Mouse (Mus musculus): ENCODE measurements around the gene Tmem41b.

Gene Tmem41b

DNA sequence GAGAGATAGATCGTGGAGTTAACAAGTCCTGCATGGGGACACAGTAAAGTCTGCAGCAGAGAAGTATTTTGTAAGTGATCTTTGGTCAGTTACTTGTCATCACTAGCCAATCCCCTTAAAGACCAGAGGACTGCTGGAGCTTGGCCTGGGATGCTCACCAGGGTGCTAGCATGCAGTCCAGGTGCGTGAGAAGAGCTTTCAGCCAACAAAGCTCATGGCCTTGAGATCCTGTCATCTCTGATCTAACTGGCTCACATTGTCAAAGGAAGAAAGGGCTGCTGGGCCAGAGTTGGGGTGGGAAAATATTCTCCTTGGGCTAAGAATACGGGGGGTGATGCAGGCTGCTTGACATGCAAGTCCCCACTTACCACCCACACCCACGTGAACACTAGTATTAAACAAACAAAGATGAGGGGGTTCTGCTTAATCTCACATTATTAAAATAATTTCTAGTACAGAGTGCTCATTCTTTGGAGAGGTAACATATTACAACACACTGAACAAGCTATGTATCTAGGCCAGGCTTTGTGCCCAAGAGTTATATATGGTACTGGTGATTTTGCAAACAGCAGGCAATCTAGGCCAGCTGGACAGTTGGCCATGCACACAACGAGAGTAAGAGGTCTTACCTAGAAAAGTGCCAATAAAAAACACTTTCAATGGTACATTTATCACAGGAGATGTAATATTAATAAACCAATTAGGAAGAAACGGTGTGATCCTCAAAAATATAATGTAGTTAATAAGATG lies 10.6 kb downstream of the Tmem41b start:
- DNase-seq, result no peak

DNA sequence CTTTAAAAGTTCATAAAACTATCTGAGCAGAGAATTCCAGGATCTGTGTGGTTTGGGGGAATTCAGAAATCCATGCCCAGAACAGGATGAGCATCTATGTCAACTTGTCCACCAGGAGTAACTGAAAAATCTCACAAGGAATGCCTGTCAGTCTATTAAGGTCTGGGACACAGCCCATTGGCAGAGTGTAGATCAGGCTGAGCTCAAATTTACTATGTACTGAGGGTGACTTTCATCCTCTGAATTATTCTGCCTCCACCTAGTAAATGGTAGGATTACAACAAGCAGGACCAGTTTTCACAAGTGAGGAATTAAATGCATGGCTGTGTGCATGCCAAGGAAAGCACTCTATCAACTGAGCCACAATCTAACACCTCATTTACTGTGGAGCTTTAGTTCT lies 17.2 kb downstream of the Tmem41b start:
- no peak for DNase-seq

DNA sequence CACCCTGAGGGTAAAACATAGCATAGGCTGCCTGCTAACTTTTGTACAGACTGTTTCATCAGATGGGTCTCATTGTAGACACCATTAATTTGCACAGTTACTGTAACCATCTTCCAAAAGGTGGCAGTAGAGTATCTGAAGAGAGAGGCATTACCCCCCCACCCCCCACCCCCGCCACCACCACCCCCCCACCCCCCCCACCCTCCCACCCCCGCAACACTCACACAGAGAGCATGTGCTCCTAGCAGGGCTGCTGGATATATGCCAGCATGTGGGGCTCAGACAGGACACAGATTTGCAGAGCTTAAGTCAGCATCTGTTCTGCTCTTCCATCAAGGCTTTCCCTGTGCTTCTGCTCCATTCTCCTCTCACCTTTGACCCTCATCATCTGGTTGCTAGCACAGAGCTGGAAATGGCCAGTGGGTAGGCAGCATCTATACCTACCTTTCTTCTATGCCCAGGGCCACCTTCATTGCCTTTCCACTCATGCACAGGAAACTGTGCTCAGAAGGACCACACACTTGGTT lies 17.7 kb downstream of the Tmem41b start:
- DNase-seq, result peak; percentile 15

DNA sequence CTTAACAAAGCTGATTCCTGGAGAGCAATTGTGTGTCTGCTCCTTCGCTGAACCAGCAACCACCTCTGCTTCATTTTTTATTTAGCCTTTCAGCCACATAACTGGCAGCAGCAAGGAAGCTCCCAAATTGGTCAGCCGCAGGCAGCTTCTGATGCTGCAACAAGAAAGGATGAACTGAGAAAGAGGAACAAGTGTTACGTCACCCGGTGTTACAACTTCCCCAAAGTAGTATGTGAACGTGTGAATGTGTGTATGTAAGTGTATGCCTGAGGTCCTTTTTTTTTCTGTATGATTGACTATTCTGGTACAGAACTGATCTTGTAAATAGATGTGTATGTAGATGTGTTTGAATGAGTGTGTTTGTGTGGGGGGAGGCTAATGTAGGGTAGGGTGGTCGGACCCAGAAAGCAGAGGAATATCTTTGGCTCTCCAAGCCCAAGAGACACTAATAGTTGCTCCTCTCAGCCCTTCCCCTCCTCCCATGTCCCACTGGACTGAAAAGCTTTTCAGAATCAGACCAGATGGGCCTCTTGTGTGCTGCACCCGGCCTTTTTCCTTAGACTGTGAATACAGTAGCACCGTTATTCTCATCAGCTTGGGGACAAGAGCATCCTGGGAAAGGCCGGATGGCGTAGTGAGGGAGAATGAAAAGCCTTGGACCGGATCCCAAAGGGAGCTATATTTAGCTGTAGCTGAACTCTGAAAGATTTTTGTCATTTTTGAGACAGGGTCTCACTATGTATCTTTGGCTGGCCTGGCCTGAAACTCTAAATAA lies 18.7 kb downstream of the Tmem41b start:
- DNase-seq, result no peak

DNA sequence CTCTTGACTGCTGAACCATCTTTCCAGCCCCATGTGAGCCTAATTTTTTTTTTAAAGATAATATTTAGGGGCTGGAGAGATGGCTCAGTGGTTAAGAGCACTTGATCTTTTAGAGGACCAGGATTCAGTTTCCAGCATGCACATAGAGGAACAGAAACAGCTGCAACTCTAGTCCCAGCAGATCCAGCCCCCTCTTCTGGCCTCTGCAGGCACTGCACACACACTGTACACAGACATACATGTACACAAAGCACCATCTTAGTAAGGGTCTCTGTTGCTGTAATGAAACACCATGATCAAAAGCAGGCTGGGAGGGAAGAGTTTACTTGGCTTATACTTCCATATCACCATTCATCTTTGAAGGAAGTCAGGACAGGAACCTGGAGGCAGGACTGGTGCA lies 21.1 kb downstream of the Tmem41b start:
- no peak for DNase-seq

DNA sequence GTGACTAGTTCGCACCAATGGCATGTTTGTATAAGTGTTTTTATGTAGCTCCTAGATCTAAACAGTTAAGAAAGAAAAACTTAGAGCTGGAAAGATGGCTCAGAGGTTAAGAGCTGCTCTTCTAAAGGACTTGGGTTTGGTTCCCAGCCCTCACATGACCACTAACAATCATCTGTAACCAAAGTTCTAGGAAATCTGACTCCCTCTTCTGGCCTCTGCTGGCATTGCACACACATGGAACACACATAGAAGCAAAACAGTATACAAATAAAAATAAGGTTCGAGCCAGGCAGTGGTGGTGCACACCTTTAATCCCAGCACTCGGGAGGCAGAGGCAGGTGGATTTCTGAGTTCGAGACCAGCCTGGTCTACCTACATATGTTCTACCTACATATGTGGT lies 23.0 kb downstream of the Tmem41b start:
- no peak for DNase-seq

DNA sequence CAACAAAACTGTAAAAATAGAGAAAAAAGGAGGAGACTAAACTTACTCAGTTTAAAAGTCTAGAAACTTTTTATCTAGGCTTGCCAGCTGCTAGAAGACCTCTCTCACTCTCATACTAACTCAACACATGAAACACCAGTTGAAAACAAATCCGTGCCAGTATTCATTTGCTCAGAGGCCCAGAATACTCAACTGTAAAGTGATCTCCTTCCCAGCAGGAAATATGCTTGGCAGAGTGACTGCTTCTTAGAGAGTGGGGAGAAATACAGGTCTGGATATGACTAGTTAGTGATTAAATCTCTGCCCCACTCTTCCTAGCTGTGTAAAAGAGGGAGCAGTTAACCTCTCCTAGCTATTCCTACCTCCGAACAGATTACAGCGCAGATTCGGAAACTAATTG lies 24.1 kb downstream of the Tmem41b start:
- no peak for DNase-seq

DNA sequence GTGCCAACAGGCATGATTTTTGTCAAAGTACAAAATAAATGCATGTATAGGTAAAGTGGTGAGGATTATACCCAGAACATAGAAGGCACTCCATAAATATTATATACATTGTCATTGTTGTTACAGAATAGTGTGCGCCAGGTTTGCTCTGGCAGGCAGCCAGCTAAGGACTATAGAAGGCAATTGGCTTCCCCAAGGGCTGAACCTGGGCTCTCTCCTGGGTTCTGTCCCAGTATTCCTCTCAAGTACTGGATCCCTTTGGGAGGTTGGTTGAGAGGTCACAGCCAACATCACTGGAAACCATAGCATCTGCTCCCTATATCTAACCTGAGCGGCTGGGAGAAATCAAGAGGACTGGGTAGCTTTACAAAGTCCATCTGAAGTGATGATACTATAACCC lies 25.2 kb downstream of the Tmem41b start:
- no peak for DNase-seq

DNA sequence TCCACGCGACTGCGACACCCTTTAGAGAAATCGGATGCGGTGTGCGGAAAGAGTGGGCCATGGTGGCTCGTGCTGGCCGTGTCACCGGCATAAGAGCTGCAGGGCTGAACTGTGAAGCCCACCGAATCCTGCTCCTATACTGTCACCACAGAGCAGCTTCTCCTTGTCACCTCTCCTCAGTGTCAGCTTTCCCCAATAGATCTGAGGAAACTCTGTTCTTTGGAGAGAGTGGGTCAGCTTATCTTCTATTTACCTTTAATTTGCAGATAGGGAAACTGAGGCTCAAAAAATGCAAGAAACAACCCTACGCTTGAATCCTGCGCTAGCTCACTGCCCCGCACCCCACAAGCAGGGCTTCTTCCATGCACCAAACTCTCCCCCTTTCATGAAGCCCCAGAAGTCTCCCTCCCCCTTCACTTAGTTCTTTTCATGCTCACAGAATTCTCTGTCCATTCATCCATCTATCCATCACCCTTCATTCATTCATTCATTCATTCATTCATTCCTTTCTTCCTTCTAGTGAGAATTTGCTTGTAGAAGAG lies 26.0 kb downstream of the Tmem41b start:
- no peak for DNase-seq

DNA sequence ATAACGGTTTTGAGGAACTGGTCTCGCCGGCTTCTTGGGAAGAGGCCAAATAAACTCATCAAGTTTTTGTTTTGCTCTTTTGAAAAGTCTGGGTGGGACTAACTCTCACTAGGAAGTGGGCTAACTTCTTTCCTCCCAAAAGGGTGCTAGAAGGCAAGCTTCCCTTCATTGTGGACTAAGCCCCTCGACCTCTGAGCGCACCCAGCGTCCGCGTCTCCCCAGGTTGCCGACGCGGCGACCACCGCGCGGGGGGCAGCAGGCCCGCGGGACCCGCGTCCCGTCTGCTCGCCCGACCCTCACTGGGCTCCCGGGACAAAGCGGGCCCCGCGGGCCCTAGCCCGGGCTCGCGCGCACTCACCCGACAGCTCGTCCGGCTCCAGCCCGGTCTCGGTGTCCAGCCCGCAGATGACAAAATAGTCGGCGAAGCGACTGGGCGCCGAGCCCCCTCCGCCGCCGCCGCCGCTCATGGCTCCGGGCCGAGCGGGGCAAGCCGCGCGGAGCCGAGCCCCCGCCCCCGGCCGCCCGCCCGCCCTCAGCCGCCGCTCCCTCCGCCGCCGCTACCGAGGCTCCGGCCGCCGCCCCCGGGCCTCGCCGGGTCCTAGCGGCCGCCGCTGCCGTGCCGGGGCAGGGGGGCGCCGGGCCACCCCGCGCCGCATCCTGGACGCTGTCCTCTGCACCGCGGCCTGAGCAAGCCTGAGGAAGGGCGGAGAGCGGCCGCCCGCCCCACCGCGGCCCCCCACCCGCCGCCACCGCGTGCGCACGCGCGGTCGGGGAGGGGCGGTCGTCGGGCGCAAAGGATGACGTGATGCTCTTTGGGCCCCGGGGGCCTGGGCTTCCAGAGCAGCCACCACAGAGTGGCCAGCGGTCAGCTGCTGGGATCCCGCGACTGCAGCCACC lies 26.8 kb downstream of the Tmem41b start, which contains the start of gene Dennd5a:
Gene Dennd5a, minus strand, starts transcription at position 755 of the 897 bp plus-strand sequence.
- peak; percentile 58 for DNase-seq

DNA sequence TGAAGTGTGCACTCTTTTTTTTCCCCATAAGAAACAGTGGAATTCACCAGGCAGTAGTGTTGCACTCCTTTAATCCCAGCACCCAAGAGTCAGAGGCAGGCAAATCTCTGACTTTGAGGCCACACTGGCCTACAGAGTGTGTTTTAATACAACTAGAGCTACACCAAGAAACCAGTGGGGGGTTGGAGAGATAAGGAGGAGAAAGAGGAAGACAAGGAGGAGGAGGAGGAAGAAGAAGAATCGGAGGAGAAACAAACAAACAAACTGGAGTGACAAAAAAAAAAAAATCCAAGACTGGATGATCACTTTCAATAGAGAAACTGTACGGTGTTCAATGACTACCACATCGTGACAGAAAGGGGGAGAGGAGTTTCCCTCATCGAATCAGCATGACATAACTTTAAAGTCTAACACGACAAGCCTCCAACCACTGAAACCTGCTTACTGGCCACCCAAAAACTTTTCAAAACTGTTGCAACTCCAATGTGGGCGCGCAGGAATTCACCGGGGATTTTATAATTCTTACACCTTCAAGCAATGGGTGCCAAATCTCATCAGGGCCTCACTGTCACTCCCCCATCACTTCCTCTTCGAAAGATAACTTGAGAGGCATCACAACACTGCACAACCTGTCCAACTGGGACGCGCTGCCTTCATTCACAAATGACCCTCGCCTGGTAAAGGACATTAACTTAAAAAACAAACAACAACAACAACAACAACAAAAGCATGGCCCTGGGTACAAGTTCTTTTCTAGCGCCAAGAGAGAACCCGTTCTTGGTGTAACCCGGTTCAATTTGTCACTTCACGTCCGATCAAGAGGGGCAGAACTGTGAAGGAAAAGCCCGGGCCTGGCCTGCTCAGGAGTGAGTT lies 27.6 kb downstream of the Tmem41b start:
- peak; percentile 11 for DNase-seq

DNA sequence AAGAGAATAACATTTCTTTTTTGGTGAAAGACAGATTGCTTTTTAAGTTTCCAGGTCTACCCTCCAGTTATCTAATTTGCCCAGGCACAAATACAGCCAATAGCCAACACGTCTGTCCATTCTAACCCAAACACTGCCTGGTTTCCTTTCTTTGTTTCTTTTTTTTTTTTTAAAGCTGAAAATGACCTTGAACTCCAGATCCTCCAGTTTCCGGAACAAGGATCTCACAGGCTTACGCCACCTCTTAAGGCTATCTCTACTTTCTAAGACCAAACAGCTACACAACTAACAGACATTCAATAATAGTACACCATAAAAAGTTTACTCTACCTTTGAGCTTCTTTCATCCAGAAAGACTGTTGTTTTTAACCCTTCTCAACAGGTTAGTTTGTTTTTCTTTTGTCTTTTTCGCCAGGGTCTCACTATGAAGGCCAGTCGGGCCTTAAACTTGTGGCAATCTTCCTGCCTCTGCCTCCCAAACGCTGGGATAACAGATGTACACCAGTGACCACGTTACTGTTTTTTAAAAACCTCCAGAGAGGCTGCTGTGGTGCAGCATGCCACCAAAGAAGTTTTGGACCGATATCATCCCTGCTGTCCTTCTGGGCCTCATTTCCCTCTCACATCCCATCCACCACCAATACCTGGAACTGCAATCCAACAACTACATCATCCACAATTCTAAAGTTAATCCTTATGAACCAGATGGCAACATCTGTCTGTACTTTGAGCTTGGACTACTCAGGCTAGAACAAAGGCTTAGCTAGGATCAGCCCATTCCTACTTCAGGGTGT lies 28.5 kb downstream of the Tmem41b start:
- no peak for DNase-seq

DNA sequence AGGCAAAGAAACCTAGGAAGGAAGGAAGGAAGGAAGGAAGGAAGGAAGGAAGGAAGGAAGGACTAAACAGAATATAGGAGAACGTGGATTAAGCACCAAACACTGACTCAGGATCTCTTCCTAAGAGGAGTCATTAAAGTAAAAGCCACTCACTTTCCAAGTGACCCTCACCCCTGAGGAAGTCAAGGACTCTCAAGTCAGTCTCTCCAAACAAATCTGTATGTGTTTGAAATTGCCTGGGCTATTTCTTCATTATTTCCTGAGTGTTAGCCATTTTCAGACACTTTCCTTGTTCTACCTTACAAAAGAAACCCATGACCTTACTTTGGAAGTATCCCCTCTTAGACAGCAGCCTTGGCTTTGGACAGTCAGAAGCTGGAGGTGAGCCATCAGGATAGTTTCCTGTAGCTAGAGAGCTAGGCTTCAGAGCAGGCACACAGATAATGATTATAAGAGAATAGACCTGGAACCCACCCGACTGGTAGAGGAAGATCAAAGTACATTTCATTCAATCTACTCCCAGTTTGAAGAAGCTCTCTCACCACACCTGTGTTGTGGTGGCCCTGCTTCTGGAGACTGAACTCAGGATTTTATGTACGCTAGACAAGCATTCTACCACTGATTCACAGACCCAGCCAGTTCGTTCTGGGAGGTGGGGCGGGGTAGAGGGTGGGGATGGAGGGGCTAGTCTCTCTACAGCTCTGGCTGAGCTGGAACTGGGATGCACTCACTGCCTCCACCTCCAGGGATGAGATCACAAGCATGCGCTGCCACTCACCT lies 31.9 kb downstream of the Tmem41b start:
- DNase-seq, result no peak

DNA sequence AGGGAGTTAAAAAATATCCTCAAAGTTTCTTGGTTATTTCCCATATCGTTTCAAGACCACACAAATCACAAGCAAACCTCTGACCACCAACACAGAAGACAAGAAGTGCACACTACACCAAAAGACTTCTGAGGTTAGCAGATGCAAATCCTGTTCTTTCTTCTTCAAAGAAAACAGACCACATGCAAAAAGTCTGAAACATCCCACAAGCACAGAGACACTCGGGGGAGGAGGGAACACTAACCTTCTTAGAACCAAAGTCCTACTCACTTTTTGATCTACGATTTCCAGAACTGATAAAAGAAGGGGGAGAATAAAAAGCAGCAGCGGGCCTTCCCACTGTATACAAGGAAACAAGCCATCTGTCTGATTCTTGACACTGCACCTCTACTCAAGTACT lies 35.4 kb downstream of the Tmem41b start:
- DNase-seq, result peak; percentile 29

DNA sequence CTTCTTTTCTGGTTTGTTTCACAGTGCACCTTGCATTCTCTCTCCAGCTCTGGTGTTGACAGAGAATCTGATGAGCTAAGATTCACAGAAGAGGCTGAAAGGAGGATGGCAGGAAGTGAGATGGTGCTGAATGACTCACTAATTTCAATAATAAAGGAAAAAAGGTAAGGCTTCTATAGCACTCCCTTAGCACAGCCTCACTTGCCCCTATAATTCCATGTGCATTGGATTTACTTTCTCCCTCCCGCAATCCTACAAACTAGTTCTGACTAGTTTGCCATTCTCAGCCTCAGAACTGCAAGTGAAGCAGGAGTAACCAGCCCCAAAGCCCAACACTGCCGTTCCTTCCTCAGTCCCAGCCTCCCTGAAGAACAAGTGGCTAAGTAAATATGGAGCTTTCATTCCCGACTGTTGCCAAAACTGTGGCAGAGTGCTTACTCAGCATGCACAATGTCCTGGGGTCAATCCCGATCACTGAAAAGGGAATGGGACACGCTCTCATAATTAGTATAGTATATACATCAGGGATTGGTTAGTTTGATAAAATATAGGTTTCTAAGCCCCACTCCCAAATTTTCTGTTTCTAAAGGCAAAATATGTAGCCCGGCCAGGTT lies 42.2 kb downstream of the Tmem41b start:
- no peak for DNase-seq

DNA sequence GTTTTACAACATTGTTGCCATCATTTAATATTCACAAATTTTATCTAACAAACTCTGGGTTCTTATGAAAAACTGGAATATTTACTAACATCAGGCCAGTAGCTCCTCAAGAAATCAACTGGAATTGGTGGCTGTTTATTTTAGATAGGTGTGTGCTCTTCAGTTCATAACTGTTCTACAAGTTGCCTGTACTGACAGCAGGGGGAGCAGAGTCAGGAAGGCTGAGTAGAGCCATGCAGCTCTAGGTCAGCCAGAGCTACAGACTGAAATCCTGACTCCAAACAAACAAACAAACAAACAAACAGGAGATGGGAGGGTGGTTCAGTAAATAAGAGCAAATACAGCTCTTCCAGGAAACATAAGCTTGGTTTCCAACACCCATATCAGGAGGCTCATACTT lies 57.1 kb downstream of the Tmem41b start:
- DNase-seq, result no peak

DNA sequence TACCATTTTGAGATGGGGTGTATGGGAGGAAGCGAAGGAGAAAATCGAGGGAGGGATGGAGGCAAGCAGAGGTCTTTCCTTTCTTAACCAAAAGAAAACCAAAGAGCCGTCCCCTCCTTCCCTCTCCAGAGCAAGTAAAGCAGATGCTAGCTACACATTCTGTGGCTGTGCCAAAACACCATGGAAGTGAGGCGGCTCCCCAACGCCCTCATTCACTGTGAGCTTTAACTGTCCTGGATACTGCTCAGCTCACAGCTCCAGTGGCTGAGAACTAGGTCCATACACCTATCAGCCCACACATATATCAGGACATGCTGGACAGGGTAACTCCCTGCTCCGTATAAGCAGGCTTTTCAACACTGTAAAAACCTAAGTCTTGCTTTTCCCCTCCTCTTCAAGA lies 58.4 kb downstream of the Tmem41b start:
- no peak for DNase-seq

DNA sequence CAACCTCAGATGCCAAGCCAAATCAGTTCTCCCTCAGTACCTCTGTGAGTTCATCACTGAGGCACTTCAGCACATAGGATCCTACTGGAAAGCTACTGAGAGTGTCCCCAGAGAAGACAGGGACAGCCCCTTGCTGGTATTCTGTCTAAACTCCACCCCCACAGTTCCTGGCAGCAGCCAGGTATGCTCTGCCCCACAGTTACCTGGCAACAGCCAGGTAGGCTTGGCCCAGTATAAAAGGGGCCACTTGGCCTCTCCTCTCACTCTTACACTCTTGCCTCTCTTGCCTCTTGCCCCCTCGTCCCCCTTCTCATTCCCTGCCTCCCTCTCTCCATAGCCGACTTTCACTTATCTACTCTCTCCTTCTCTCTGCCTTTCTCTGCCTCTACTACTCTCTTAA lies 61.8 kb downstream of the Tmem41b start:
- no peak for DNase-seq

DNA sequence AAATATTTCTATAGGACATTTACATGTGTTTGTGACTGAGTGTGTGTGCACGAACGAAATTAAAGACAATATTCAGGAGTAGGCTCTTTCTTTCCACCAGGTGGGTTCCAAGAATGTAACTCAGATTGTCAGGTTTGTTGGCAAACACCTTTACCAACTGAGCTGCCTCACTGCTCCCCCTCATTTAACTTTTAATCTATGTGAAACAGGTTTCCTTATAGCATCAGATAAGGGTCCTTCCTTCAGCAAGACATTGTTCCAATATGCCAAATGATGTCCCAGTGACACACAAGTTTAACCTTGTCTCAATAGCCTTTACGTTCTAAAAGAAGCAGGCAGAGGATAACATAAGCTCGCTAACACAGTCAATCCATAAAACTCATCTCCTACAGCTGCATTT lies 63.8 kb downstream of the Tmem41b start:
- no peak for DNase-seq

Measured in thymus, postnatal 14 days (tissue).